Comparison of ENCODE assay signal across 8 mouse cellular contexts in the genomic region with DNA sequence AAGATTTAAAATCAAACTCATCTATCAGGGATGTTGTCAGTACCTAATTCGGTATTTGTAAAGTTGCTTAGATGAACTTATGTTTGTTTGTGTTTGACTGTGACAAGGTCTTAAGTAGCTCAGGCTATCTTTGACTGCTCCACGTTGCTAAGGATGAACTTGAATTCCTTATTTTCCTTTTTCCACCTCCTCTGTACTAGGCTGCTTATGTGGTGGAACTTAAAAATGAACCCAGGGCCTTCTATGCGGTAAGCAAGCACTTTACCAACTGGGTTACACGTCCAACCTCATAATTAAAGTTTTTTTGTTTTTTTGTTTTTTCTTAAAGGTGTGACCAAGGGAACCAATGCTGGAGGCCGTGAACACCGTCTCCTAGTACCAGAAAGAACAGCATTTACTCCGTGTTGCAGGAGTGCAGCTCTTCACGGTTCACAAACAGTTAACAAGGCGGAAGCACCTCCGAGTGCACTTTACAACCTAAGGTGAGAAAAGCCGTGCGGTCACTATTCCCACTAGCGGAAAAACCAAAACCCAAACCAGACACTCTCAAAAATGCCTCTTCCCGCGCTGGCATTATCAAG. TPM values are rescaled to one million over a fixed set of nuclear protein-coding genes. Genes with fewer than 3 reads are reported as not detected.
DNase-seq lines count a peak whose midpoint lies in the region; ATAC-seq and TF ChIP-seq lines count a peak whose summit lies in the region.

A gene (plus strand): TSS at position 325 of the 581 bp plus-strand sequence.

- peak within 1 kb of the TSS; percentile 81 for H3K4me2 ChIP-seq in lung, embryonic 16.5 days (ENCODE audit: low read depth, low read length)
- H3K4me2 ChIP-seq in midbrain, postnatal 0 days (ENCODE audit: low read depth, low read length, poor library complexity, severe bottlenecking), result peak within 1 kb of the TSS; percentile 77

- H3K36me3 ChIP-seq in lung, embryonic 16.5 days (ENCODE audit: control insufficient read depth, insufficient read depth, low read length), result no peaks in the 10 kb centered on the region
- no peaks in the 10 kb centered on the region for H3K36me3 ChIP-seq in midbrain, postnatal 0 days (ENCODE audit: insufficient read depth, low read length)

- peak within 1 kb of the TSS; percentile 98 for H3K4me3 ChIP-seq in lung, embryonic 16.5 days (ENCODE audit: low read length)
- H3K4me3 ChIP-seq in midbrain, postnatal 0 days (ENCODE audit: low read depth, low read length), result peak within 1 kb of the TSS; percentile 98

- ATAC-seq in lung, embryonic 16.5 days (ENCODE audit: low read depth), result peak; percentile 36
- no peak; the same call in 1 of the 2 replicates for ATAC-seq in granulocyte monocyte progenitor cell, adult 5-6 weeks (replicated peaks; ENCODE audit: poor library complexity, severe bottlenecking)
- peak; percentile 32 for ATAC-seq in midbrain, postnatal 0 days (ENCODE audit: low FRiP score)

- no peak for DNase-seq in lung, adult 18-20 months
- DNase-seq in c-Kit-positive CD71-positive TER-119-negative erythroid progenitor cells, embryonic 14.5 days (ENCODE audit: low read depth), result peak; percentile 14
- DNase-seq in left cerebral cortex, adult 8-10 months (ENCODE audit: low spot score in 2 of 2), result no peak
- DNase-seq in midbrain, postnatal 0 days (ENCODE audit: low spot score), result no peak
- no peak for DNase-seq in cerebellum, adult 9-10 months
- DNase-seq in cerebellum, adult 11-12 months, result no peak

- H3K9me3 ChIP-seq in lung, embryonic 16.5 days (ENCODE audit: control insufficient read depth, low read length), result no peaks in the 10 kb centered on the region
- no peaks in the 10 kb centered on the region for H3K9me3 ChIP-seq in midbrain, postnatal 0 days (ENCODE audit: low read length)

- WGBS in lung, embryonic 16.5 days, result 4% methylated on average over 15 of the region's 15 CpGs
- WGBS in midbrain, postnatal 0 days, result 5% methylated on average over 15 of the region's 15 CpGs

- H3K9ac ChIP-seq in lung, embryonic 16.5 days (ENCODE audit: low read length), result peak within 1 kb of the TSS; percentile 99
- peak within 1 kb of the TSS; percentile 88 for H3K9ac ChIP-seq in midbrain, postnatal 0 days (replicated peaks; ENCODE audit: low read length, poor library complexity, severe bottlenecking)

- TF ChIP-seq CTCF in midbrain, postnatal 0 days (IDR thresholded peaks at IDR 0.05), result no peak

- peaks cover 10% of the 10 kb centered on the region for H3K4me1 ChIP-seq in lung, embryonic 16.5 days (replicated peaks; ENCODE audit: control insufficient read depth, insufficient read depth, low read length)
- H3K4me1 ChIP-seq in midbrain, postnatal 0 days (ENCODE audit: insufficient read depth, low read length), result no peaks in the 10 kb centered on the region

- peak within 1 kb of the TSS; percentile 95 for H3K27ac ChIP-seq in lung, embryonic 16.5 days (ENCODE audit: low read length)
- peak within 1 kb of the TSS; percentile 81 for H3K27ac ChIP-seq in midbrain, postnatal 0 days (ENCODE audit: low read depth, low read length)

- H3K27me3 ChIP-seq in lung, embryonic 16.5 days (ENCODE audit: control insufficient read depth, insufficient read depth, low read depth, low read length), result no peaks in the 10 kb centered on the region
- no peaks in the 10 kb centered on the region for H3K27me3 ChIP-seq in midbrain, postnatal 0 days (ENCODE audit: insufficient read depth, low read length)

RNA-seq across cellular contexts. Expression of the gene that starts here (rescaled TPM):
- 36.6 and 39.7 TPM in 2 replicates for polyA plus RNA-seq in lung, embryonic 16.5 days (2015; fragmentation: Nextera tagmentation; extraction: Ambion mirVana)
- 42.2 and 52.4 TPM in 2 replicates for total RNA-seq in granulocyte monocyte progenitor cell, adult 5-6 weeks (2014; fragmentation: Nextera tagmentation)
- 64.3 and 97.0 TPM in 2 replicates for total RNA-seq in granulocyte monocyte progenitor cell, adult 5-6 weeks (2017)
- 10 to 100 TPM; 46.5 to 57.4 (median 51.1) TPM for total RNA-seq in left cerebral cortex, adult 8-10 months (2022)
- total RNA-seq in midbrain, postnatal 0 days (2014; rRNA removed), result 17.3 and 23.5 TPM in 2 replicates
- 25.5 and 34.5 TPM in 2 replicates for polyA plus RNA-seq in midbrain, postnatal 0 days (2015; fragmentation: Nextera tagmentation; extraction: Ambion mirVana)
